Mouse (Mus musculus): ENCODE data around the gene Cep135.

Cep135 gene

DNA sequence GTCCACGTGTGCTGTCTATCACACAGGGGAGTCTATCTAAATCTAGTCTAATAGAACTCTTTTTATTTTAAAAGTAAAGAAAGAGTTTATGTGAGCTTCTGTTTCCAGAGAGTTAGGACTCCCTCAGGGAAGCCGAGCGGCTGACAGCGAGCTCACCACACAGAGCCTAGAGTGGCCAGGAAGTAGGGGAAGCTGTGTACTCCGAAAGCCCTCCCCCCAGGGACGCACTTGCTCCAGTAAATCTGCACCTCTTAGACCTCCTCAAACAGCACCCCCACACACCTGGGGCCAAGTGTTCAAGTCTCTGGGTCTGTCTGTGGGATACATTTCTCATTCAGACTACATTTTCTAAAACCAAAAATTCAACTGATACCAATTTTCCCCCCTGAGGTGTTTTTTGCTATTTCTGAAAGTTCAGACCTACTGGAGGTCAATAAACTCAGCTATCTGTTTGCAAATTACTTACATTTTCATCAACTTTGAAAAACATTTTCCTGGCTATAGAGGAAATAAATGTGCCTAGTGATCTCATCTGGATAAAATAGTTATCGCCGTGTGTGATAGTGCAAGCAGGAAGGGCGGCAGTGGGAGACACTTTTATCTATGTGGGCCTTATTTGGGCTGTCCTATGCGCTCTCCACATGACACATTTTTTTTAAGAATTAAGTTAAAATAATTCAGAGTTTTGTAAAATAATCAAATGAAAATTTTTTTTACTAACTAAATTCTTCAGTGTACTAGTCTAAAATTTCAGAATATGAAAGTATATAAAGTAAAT, 56.8 kb downstream of the Cep135 start:
- DNase-seq (ENCODE audit: low read depth, low spot score): no peak

DNA sequence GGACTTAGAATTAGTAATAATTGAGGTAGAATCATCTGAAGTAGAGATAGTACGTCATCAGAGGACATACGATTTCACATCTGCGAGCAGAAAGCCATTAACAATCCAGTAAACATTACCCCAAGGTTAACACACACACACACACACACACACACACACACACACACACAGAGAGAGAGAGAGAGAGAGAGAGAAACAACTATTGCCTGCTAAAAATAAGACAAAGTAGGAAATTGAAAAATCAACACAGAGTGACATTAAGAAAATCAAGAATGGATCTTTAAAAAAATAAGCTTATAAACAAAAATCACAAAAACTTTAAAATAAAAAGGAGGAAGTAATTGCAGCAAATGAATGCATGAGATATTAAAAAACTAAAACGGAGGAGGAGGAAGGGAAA, 61.4 kb downstream of the Cep135 start:
- no peak for DNase-seq (ENCODE audit: low read depth, low spot score)

DNA sequence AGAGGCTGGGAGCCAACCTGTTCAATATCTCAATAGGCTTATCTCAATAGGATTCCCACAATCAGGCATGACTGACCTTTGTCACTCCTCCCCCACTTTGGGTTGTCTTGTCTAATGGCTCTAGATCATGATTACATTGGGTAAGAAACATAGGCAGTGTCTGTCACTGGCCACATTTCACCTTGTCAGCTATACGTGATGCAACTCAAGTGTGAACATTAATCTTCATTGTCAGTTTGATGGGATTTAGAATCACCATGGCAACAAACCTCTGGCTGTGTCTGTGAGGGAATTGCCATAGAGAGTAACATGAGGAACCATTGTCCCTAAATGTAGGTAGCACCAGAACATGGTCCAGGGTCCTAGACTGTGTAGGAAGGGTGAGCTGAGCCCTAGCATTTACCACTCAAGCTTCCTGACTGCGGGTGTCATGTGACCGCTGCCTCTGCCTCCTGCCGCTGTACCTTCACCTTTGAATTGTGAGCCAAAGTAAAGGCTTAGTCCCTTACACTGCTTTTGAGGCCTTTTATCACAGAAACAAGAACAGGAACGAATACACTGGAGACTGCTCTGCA, 62.7 kb downstream of the Cep135 start:
- DNase-seq (ENCODE audit: low read depth, low spot score): no peak

GRCm38 (mm10) chr5:76656212-76656611, 67.7 kb downstream of the Cep135 start, which contains the start of gene C530008M17Rik:
Gene C530008M17Rik (plus strand): TSS chr5:76656512.
- no peak for DNase-seq (ENCODE audit: low read depth, low spot score)

GRCm38 (mm10) chr5:76657245-76658083, 69.0 kb downstream of the Cep135 start:
- DNase-seq (ENCODE audit: low read depth, low spot score): peak; percentile 13

DNA sequence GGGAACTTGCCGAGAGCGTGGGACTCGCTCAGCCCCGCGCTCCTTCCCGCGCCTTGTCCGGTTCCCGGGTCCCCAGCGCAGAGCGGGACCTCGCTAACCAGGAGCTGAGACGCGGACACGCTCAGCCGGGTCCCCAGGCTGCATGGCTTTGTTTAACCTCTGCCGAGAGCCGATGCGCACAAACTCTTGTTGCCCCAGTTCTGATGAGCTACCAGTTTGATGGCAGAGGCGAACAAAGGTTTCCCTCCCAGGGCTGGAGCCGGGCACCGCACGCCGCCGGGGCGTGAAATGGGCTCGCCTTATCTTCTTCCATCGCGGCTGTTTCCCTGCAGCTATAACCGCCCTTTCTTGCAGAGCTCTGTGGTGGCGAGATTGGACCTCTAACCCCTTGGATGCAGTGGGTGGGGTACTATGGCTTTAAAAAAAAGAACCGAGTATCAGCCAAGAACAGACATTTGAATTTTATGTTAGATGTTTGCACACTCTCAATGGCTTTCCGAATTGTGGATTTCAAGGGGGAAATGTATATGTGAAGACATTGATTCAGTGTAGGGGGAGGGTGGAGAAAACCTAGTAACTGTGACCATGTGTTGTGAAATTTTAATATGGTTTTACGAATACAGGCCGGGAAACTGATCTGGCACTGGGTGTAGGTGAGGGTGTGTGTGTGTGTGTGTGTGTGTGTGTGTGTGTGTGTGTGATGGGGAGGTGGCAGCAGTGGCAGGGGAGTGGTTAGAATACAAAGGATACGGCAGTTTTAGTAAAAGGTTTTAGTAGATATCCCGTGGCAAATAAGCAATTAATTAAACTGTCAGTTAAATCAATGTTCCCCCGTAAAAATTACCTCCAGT, 69.8 kb downstream of the Cep135 start:
- DNase-seq (ENCODE audit: low read depth, low spot score): peak; percentile 8

DNA sequence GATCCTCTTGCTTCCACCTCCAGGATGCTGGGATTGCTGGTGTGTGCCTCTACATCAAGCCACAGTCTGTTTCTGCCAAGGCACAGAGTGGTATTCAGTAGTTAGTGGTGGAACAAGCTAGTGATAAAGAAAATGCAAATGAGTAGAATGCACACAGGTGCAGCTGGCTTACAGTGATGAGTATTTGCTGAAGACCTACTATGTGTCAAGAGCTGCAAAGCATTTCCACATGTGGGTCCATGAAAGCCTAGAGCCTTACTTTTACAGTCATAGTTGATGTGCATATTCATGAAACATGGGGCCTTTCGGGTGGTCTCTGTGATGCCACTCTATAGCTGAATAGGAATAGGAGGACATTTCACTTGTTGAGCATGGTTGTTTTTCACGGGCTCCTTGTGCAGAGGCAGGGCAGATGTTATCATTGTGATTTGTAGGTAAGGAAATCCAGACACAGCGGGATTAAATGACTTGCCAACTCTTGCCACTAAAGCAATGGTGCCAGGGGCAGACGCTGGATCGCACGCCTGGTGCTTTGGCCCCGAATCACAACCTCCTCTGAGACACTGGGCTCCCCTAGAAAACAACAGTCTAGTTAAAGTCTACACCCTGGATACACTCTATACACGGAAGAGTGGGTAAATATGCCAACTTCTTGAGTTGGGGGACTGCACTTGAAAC, 71.6 kb downstream of the Cep135 start:
- DNase-seq (ENCODE audit: low read depth, low spot score): no peak

DNA sequence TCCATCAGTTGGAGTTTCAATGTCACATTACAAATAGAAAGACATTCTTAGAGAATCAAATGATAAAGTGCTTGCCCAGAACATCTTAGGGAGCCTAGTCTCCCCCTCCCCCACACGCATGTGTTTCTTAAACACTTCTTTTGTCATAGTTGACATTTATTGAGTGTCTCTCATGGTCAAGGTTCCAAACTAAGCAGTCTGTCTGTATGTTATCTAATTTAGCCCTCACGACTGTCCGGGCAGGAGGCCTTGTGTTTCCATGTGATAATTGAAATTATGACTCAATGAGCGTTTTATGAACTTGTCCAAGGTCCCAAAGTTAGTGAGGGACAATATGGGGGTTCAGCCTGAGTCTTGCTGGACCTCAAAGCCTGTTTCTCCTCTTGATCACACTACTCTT, 72.8 kb downstream of the Cep135 start:
- DNase-seq (ENCODE audit: low read depth, low spot score): no peak

DNA sequence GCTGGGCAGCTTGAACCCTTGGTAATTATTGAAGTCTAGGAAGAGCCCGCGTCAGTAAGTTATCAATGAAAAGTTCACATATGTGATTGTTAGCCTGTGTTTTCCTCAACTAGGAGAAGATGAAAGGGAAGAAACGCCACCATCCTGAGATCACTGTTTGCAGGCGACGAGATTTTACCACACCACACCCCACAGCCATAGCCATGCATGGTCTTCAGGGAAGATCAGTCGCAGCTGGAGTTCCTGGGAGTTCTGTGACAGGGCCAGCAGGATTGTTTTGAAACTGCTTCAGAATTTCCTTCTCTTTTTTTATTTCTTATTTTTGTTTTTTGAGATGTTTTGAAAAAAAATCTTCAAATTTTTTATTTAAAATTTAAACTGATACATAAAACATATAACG, 76.4 kb downstream of the Cep135 start:
- no peak for DNase-seq (ENCODE audit: low read depth, low spot score)

DNA sequence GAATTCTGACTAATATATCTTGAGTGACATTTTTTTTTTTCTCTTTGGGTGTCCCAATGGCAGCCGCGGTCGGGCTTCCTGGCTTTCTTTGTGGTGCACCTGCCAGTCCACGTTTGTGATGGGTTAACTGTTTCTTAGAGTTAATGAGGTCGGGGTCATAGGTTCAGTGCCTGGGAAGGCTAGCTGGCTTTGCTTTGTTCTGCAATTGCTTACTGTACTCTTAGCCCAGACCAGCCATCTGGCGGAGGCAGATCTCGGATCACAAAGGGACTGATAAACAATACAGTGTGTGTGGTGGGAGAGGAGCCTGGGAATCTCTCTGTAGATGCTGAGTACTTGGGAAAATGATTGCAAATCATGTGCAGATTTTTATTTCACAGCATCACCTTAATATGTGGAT, 76.9 kb downstream of the Cep135 start:
- no peak for DNase-seq (ENCODE audit: low read depth, low spot score)

- DNase-seq (ENCODE audit: low read depth, low spot score): no peak
These were observed 77.7 kb downstream of the Cep135 start for GRCm38 (mm10) chr5:76666026-76666756.

- DNase-seq (ENCODE audit: low read depth, low spot score): no peak
These were observed 79.6 kb downstream of the Cep135 start for GRCm38 (mm10) chr5:76668118-76668517.

- no peak for DNase-seq (ENCODE audit: low read depth, low spot score)
These were observed 80.0 kb downstream of the Cep135 start for GRCm38 (mm10) chr5:76668547-76668946.

DNA sequence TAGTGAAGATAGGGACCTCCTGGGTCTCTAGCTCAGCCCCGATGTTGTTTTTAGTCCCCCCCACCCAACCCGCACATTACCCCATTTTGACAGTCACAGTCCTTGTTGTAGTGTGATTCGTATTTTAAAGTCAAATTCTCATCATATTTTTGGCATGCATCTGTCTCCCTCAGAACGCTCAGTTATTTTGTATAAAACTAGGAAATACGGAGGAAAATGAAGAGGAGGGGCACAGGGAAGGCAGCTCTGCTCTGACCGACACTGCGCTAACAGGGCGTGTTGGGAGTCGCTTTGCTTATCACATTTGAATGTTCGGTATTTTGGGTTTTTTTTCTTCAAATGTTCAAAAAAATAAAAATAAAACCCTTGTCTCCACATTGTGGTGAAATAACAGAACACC, 81.7 kb downstream of the Cep135 start:
- no peak for DNase-seq (ENCODE audit: low read depth, low spot score)

GRCm38 (mm10) chr5:76674022-76674653, 85.6 kb downstream of the Cep135 start:
- no peak for DNase-seq (ENCODE audit: low read depth, low spot score)

- no peak for DNase-seq (ENCODE audit: low read depth, low spot score)
These were observed 86.9 kb downstream of the Cep135 start for GRCm38 (mm10) chr5:76675369-76675768.

DNA sequence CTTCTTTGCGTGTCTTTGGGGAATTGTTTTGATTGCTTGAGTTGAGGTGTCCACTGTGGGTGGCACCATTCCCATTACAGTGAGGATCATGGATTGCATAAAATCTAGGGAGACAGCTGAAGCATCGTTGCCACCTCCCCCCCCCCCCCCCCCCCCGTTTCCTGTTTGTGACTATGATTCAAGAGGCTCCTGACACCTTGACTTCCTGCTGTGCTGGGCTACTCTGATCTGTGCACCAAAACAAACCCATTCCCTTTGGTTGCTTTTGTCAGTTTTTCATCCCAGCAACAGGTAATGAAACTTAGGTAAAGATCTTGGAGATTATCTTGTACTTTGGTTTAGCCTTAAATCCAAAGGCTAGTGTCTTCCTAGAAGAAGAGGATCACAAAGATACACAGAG, 92.5 kb downstream of the Cep135 start:
- no peak for DNase-seq (ENCODE audit: low read depth, low spot score)

DNA sequence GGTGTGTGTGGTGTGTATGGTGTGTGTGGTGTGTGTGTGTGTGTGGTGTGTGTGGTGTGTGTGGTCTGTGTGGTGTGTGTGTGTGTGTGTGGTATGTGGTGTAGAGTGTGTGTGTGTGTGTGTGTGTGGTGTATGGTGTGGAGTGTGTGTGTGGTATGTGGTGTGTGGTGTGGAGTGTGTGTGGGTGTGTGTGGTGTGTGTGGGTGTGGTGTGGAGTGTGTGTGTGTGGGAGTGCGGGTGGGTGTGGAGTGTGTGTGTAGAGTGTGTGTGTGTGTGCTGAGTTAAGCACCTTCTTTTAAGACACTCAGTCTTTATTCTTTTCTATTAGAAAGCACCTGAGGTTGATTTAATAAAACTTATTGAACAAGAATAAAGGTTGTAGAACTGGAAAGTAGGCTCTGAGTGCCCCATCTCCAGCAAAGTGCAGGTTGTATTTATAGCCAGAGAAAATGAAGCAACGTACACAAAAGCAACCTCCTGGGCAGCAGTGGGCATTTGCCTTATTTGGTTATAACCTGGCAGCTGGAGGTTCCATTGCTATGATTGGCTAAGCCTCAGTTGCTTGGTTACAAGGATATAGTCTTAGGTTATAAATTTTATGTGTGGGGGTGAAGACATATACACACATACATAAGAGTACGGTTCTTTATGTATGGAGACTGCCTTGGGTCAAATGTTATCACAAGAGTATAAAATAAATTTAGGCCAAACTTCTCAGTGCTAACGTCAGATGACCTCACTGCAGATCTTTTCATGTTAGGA, 93.6 kb downstream of the Cep135 start:
- no peak for DNase-seq (ENCODE audit: low read depth, low spot score)

- DNase-seq (ENCODE audit: low read depth, low spot score): no peak
These were observed 95.0 kb downstream of the Cep135 start for GRCm38 (mm10) chr5:76683455-76683854.
